Mouse (Mus musculus): ENCODE results near the gene Rsph3a. TPM values are rescaled to one million over a fixed set of nuclear protein-coding genes. Genes with fewer than 3 reads are reported as not detected.
"Not testable (repeated sequence)": the region's sequence is repeated elsewhere in the genome, so short reads cannot be mapped to it uniquely, and the experiment has no call there.

Gene Rsph3a
- total and polyA plus RNA-seq, 3 experiments, result 10.3 to 13.5 (median 11.7) TPM

GRCm38 (mm10) chr17:8027475-8028168, 82.2 kb downstream of the Rsph3a start:
- not testable (repeated sequence) for H3K36me3 ChIP-seq (replicated peaks); DNase-seq (ENCODE audit: low spot score); H3K9me3 ChIP-seq (replicated peaks); H3K4me1 ChIP-seq (ENCODE audit: insufficient read depth, low read depth, low read length); ATAC-seq (ENCODE audit: extremely low read depth, insufficient number of reproducible peaks, low FRiP score, poor library complexity, severe bottlenecking); H3K27me3 ChIP-seq (ENCODE audit: insufficient read depth, low read length); H3K4me3 ChIP-seq (ENCODE audit: low read depth, low read length)

Other genes starting within 250 kb of the Rsph3a start
- not detected in 2 replicates for gene Fndc1, start 118.3 kb upstream of the Rsph3a start, total RNA-seq (2014; fragmentation: Nextera tagmentation)
- gene Fndc1, start 118.3 kb upstream of the Rsph3a start, total RNA-seq (2017), result 0.06 and 0.44 TPM in 2 replicates
- gene Fndc1, start 118.3 kb upstream of the Rsph3a start, polyA plus RNA-seq (2012), result not detected in 2 replicates
- gene Tagap, start 19.6 kb upstream of the Rsph3a start, total RNA-seq (2014; fragmentation: Nextera tagmentation), result 7.7 and 12.0 TPM in 2 replicates
- gene Tagap, start 19.6 kb upstream of the Rsph3a start, total RNA-seq (2017), result 6.1 and 7.6 TPM in 2 replicates
- 0.36 and 0.38 TPM in 2 replicates for gene Tagap, start 19.6 kb upstream of the Rsph3a start, polyA plus RNA-seq (2012)
- not detected in 2 replicates for gene Gm49673, start 202.2 kb downstream of the Rsph3a start, total RNA-seq (2014; fragmentation: Nextera tagmentation)
- not detected in 2 replicates for gene Gm49673, start 202.2 kb downstream of the Rsph3a start, total RNA-seq (2017)
- 0.19 TPM in 1 of 2 replicates, not detected in the other for gene Gm49673, start 202.2 kb downstream of the Rsph3a start, polyA plus RNA-seq (2012)
- 10.5 and 11.6 TPM in 2 replicates for gene Rnaset2a, start 202.5 kb downstream of the Rsph3a start, total RNA-seq (2014; fragmentation: Nextera tagmentation)
- 22.3 and 22.7 TPM in 2 replicates for gene Rnaset2a, start 202.5 kb downstream of the Rsph3a start, total RNA-seq (2017)
- 26.5 and 29.9 TPM in 2 replicates for gene Rnaset2a, start 202.5 kb downstream of the Rsph3a start, polyA plus RNA-seq (2012)
- 24.8 and 28.4 TPM in 2 replicates for gene Fgfr1op, start 219.9 kb downstream of the Rsph3a start, total RNA-seq (2014; fragmentation: Nextera tagmentation)
- gene Fgfr1op, start 219.9 kb downstream of the Rsph3a start, total RNA-seq (2017), result 46.3 and 47.3 TPM in 2 replicates
- 5.4 and 13.7 TPM in 2 replicates for gene Fgfr1op, start 219.9 kb downstream of the Rsph3a start, polyA plus RNA-seq (2012)